8 mouse cellular contexts compared by ENCODE assay signal in genomic region chr19:59344304-59344711, GRCm38 (mm10). TPM values are rescaled to one million over a fixed set of nuclear protein-coding genes. Genes with fewer than 3 reads are reported as not detected.
DNase-seq lines count a peak whose midpoint lies in the region; ATAC-seq lines count a peak whose summit lies in the region.

No protein-coding gene starts in this region.

- no peaks in the 10 kb centered on the region for H3K27me3 ChIP-seq in embryonic facial prominence, embryonic 15.5 days
- H3K27me3 ChIP-seq in hindbrain, embryonic 10.5 days (ENCODE audit: insufficient read depth, poor library complexity, severe bottlenecking), result no peaks in the 10 kb centered on the region

- no peaks in the 10 kb centered on the region for H3K36me3 ChIP-seq in embryonic facial prominence, embryonic 15.5 days
- no peaks in the 10 kb centered on the region for H3K36me3 ChIP-seq in hindbrain, embryonic 10.5 days

- ATAC-seq in embryonic facial prominence, embryonic 15.5 days (ENCODE audit: insufficient number of reproducible peaks, low FRiP score, low TSS enrichment, low read depth), result no peak

- WGBS in embryonic facial prominence, embryonic 15.5 days, result under 1% methylated on average over 14 of the region's 14 CpGs
- WGBS in hindbrain, embryonic 10.5 days, result 2% methylated on average over 14 of the region's 14 CpGs

- peaks cover 22% of the 10 kb centered on the region for H3K4me1 ChIP-seq in embryonic facial prominence, embryonic 15.5 days
- H3K4me1 ChIP-seq in hindbrain, embryonic 10.5 days (replicated peaks), result peaks cover 55% of the 10 kb centered on the region

- H3K27ac ChIP-seq in embryonic facial prominence, embryonic 15.5 days (replicated peaks), result no peak overlapping the region; the same call in 1 of the 2 replicates
- H3K27ac ChIP-seq in hindbrain, embryonic 10.5 days, result peak overlapping the region; percentile 97

- peak; percentile 59 for DNase-seq in CD4-positive, CD25-positive, alpha-beta regulatory T cell, adult 2 months (ENCODE audit: low read depth, low spot score)
- peak; percentile 18 to 29 for DNase-seq in adrenal gland, adult 18-20 months (ENCODE audit: low spot score in 2 of 2)
- no peak for DNase-seq in hindbrain, embryonic 10.5 days (ENCODE audit: low spot score)
- peak; percentile 8 to 11 for DNase-seq in layer of hippocampus, postnatal 36 days
- DNase-seq in lung, postnatal 4 days, result peak; percentile 60 to 67
- peak; percentile 23 to 26 for DNase-seq in right cerebral cortex, adult 2 months (ENCODE audit: low spot score in 2 of 2)
- DNase-seq in urinary bladder, postnatal 25 days (ENCODE audit: low spot score), result peak; percentile 19

- H3K9me3 ChIP-seq in embryonic facial prominence, embryonic 15.5 days (replicated peaks), result no peaks in the 10 kb centered on the region
- no peaks in the 10 kb centered on the region for H3K9me3 ChIP-seq in hindbrain, embryonic 10.5 days

- peak overlapping the region; percentile 95 for H3K9ac ChIP-seq in embryonic facial prominence, embryonic 15.5 days

- peak overlapping the region; percentile 96 for H3K4me2 ChIP-seq in embryonic facial prominence, embryonic 15.5 days (replicated peaks)

- H3K4me3 ChIP-seq in embryonic facial prominence, embryonic 15.5 days (replicated peaks), result peak overlapping the region; percentile 68
- peak overlapping the region; percentile 93 for H3K4me3 ChIP-seq in hindbrain, embryonic 10.5 days

RNA-seq across cellular contexts. Expression of gene Pdzd8, which starts 1.3 kb away (rescaled TPM):
- total RNA-seq in adrenal gland, adult 18-20 months (2021), result 10 to 100 TPM; 28.7 to 32.6 TPM
- polyA plus RNA-seq in embryonic facial prominence, embryonic 15.5 days (2015; fragmentation: Nextera tagmentation; extraction: Ambion mirVana), result 10.1 and 10.3 TPM in 2 replicates
- polyA plus RNA-seq in hindbrain, embryonic 10.5 days (2016; fragmentation: Nextera tagmentation; extraction: Ambion mirVana), result 8.3 and 9.5 TPM in 2 replicates
- 10 to 100 TPM; 49.9 to 50.0 TPM for total RNA-seq in layer of hippocampus, postnatal 36 days (2021)

RNA-seq across cellular contexts. Expression of gene Rps12-ps3, which starts 22.2 kb away (rescaled TPM):
- total RNA-seq in adrenal gland, adult 18-20 months (2021), result 100 to 1,000 TPM; 513 to 677 TPM
- 13.0 and 35.2 TPM in 2 replicates for polyA plus RNA-seq in embryonic facial prominence, embryonic 15.5 days (2015; fragmentation: Nextera tagmentation; extraction: Ambion mirVana)
- 3.3 and 17.4 TPM in 2 replicates for polyA plus RNA-seq in hindbrain, embryonic 10.5 days (2016; fragmentation: Nextera tagmentation; extraction: Ambion mirVana)
- total RNA-seq in layer of hippocampus, postnatal 36 days (2021), result 100 to 1,000 TPM; 260 to 310 TPM
